Comparison of ENCODE assay signal across 8 mouse cellular contexts in the genomic region with DNA sequence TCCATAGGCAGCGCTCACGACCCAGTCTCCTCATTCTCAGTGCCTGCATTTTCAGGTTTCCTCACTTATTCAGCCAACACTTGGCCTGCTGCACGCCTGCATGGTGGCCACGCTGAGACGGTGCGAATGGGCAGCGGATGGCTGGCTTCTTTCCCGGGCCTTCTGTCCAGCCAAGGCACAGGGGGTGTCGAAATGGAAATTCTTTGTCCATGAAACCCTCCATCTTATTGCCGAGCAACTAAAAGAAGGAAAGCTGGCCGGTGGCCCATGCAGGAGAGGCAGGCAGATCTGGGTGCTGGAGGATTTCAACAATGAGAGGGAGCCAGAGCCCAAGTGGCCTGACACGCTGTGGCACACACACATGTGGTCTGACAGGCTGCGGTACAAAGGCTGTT. TPM values are rescaled to one million over a fixed set of nuclear protein-coding genes. Genes with fewer than 3 reads are reported as not detected.
DNase-seq lines count a peak whose midpoint lies in the region; ATAC-seq and TF ChIP-seq lines count a peak whose summit lies in the region.

No protein-coding gene starts in this region.

- no peak overlapping the region for H3K4me2 ChIP-seq in heart, embryonic 13.5 days

- H3K27ac ChIP-seq in kidney, adult 2 months (ENCODE audit: insufficient read depth, low read depth, low read length) = no peak overlapping the region
- 0 out of 2 replicates have a peak overlapping the region, but pooled peaks have one; percentile 7 for H3K27ac ChIP-seq in heart, embryonic 13.5 days (replicated peaks)
- no peak overlapping the region for H3K27ac ChIP-seq in thymus, adult 2 months (ENCODE audit: control insufficient read depth, insufficient read depth, low read length)

- no peaks in the 10 kb centered on the region for H3K27me3 ChIP-seq in kidney, adult 2 months (replicated peaks; ENCODE audit: control insufficient read depth, insufficient read depth, low read length)
- no peaks in the 10 kb centered on the region for H3K27me3 ChIP-seq in heart, embryonic 13.5 days (replicated peaks)
- no peaks in the 10 kb centered on the region for H3K27me3 ChIP-seq in thymus, adult 2 months (ENCODE audit: control insufficient read depth, insufficient read depth, low read length)

- 86% methylated on average over 13 of the region's 13 CpGs for WGBS in kidney, adult 2 months
- 74% methylated on average over 13 of the region's 13 CpGs for WGBS in heart, embryonic 13.5 days
- WGBS in thymus, adult 2 months = 97% methylated on average over 13 of the region's 13 CpGs

- peaks cover 9% of the 10 kb centered on the region for H3K9me3 ChIP-seq in heart, embryonic 13.5 days

- 0 out of 2 replicates have a peak overlapping the region, but pooled peaks have one; percentile 8 for H3K9ac ChIP-seq in heart, embryonic 13.5 days

- DNase-seq in kidney, adult 2 months = peak; percentile 7
- DNase-seq in kidney, postnatal 36 days = no peak
- DNase-seq in cerebellum, postnatal 25 days = peak; percentile 94 to 96
- peak; percentile 49 to 61 for DNase-seq in left cerebral cortex, postnatal 36 days (ENCODE audit: low spot score in 2 of 2)
- DNase-seq in right cerebral cortex, adult 2 months (ENCODE audit: low spot score in 2 of 2) = peak; percentile 52 to 63
- DNase-seq in thymus, adult 2 months = no peak
- no peak for DNase-seq in spleen, adult 18-20 months

- ATAC-seq in heart, embryonic 13.5 days (ENCODE audit: extremely low read depth, insufficient number of reproducible peaks, low FRiP score, low TSS enrichment) = no peak

- no peaks in the 10 kb centered on the region for H3K36me3 ChIP-seq in kidney, adult 2 months (ENCODE audit: control insufficient read depth, insufficient read depth, low read length)
- H3K36me3 ChIP-seq in heart, embryonic 13.5 days = peaks cover 8% of the 10 kb centered on the region; the same call in 1 of the 2 replicates
- no peaks in the 10 kb centered on the region for H3K36me3 ChIP-seq in thymus, adult 2 months (ENCODE audit: control insufficient read depth, insufficient read depth, low read length)

- TF ChIP-seq CTCF in kidney, adult 2 months (conservative IDR thresholded peaks at IDR 0.05; ENCODE audit: insufficient read depth, insufficient read length, low read depth, low read length) = no peak
- TF ChIP-seq CTCF in thymus, adult 2 months (IDR thresholded peaks at IDR 0.05; ENCODE audit: borderline replicate concordance, control insufficient read depth, extremely low read depth, insufficient read depth, low read length, poor library complexity) = no peak

- intact Hi-C loops in left cerebral cortex, postnatal 36 days (cut with DNase I) = no loop called here

- H3K4me3 ChIP-seq in kidney, adult 2 months (ENCODE audit: insufficient read depth, low read depth, low read length) = no peak overlapping the region
- H3K4me3 ChIP-seq in heart, embryonic 13.5 days = no peak overlapping the region
- H3K4me3 ChIP-seq in thymus, adult 2 months (ENCODE audit: control insufficient read depth, insufficient read depth, low read length) = no peak overlapping the region

- no peak for TF ChIP-seq POLR2A in kidney, adult 2 months (IDR thresholded peaks at IDR 0.05; ENCODE audit: low read depth, low read length)
- no peak for TF ChIP-seq POLR2A in thymus, adult 2 months (IDR thresholded peaks at IDR 0.05; ENCODE audit: control insufficient read depth, extremely low read depth, insufficient read depth, low read length, poor library complexity)

- no peaks in the 10 kb centered on the region; the same call in 1 of the 2 replicates for H3K4me1 ChIP-seq in kidney, adult 2 months (ENCODE audit: control insufficient read depth, insufficient read depth, low read length)
- H3K4me1 ChIP-seq in heart, embryonic 13.5 days = peaks cover 14% of the 10 kb centered on the region
- H3K4me1 ChIP-seq in thymus, adult 2 months (replicated peaks; ENCODE audit: control insufficient read depth, insufficient read depth, low read length) = no peaks in the 10 kb centered on the region

RNA-seq across cellular contexts. Expression of a gene that starts 10.8 kb away (rescaled TPM):
- 0.08 and 0.09 TPM in 2 replicates for polyA plus RNA-seq in kidney, adult 2 months (2012; rRNA removed)
- polyA plus RNA-seq in heart, embryonic 13.5 days (2015; fragmentation: Nextera tagmentation; extraction: Ambion mirVana) = 0.11 TPM in 1 of 2 replicates, not detected in the other
- 1 to 10 TPM; 3.8 to 4.3 TPM for total RNA-seq in left cerebral cortex, postnatal 36 days (2021)
- 0.08 and 0.32 TPM in 2 replicates for polyA plus RNA-seq in thymus, adult 2 months (2012; rRNA removed)

RNA-seq across cellular contexts. Expression of a gene that starts 16.7 kb away (rescaled TPM):
- polyA plus RNA-seq in kidney, adult 2 months (2012; rRNA removed) = 26.1 and 28.1 TPM in 2 replicates
- polyA plus RNA-seq in heart, embryonic 13.5 days (2015; fragmentation: Nextera tagmentation; extraction: Ambion mirVana) = 27.9 and 29.4 TPM in 2 replicates
- total RNA-seq in left cerebral cortex, postnatal 36 days (2021) = 10 to 100 TPM; 36.5 to 45.2 TPM
- 18.7 and 20.8 TPM in 2 replicates for polyA plus RNA-seq in thymus, adult 2 months (2012; rRNA removed)

RNA-seq across cellular contexts. Expression of a gene that starts 56.0 kb away (rescaled TPM):
- 26.0 and 26.5 TPM in 2 replicates for polyA plus RNA-seq in kidney, adult 2 months (2012; rRNA removed)
- 29.5 and 34.2 TPM in 2 replicates for polyA plus RNA-seq in heart, embryonic 13.5 days (2015; fragmentation: Nextera tagmentation; extraction: Ambion mirVana)
- 10 to 100 TPM; 18.9 to 21.1 TPM for total RNA-seq in left cerebral cortex, postnatal 36 days (2021)
- polyA plus RNA-seq in thymus, adult 2 months (2012; rRNA removed) = 19.3 and 22.5 TPM in 2 replicates

RNA-seq across cellular contexts. Expression of a gene that starts 56.7 kb away (rescaled TPM):
- polyA plus RNA-seq in kidney, adult 2 months (2012; rRNA removed) = 37.1 and 46.6 TPM in 2 replicates
- polyA plus RNA-seq in heart, embryonic 13.5 days (2015; fragmentation: Nextera tagmentation; extraction: Ambion mirVana) = 81.7 and 88.8 TPM in 2 replicates
- 10 to 100 TPM; 61.3 to 63.9 TPM for total RNA-seq in left cerebral cortex, postnatal 36 days (2021)
- 23.3 and 25.1 TPM in 2 replicates for polyA plus RNA-seq in thymus, adult 2 months (2012; rRNA removed)

Comparison
In these comparisons a context has a peak if more than half of its experiments do, and no peak if none do; other contexts are left out.
1. DNase-seq: peak in kidney, adult 2 months (single experiment), cerebellum, postnatal 25 days (2 of 2), left cerebral cortex, postnatal 36 days (2 of 2) and right cerebral cortex, adult 2 months (2 of 2); none in kidney, postnatal 36 days (0 of 2), thymus, adult 2 months (single experiment) and spleen, adult 18-20 months (0 of 2).